Mouse (Mus musculus) thymus, adult 2 months (tissue): ENCODE results near the gene Mrpl36. TPM values are rescaled to one million over a fixed set of nuclear protein-coding genes. Genes with fewer than 3 reads are reported as not detected.

Source experiments
- DNase-seq: peaks from one replicate; pipeline ENCODE4 v3.0.0; 2021
- H3K27ac ChIP-seq: fragments of 200-500 bp; 2 replicates; pipeline ENCODE4 v1.5.1; 2012; ENCODE audit warnings: low read length, control low read depth; ENCODE audit not compliant: control insufficient read depth, insufficient read depth
- H3K27me3 ChIP-seq: fragments of 200-500 bp; 2 replicates; pipeline ENCODE4 v1.6.1; 2012; ENCODE audit warnings: mild to moderate bottlenecking, low read length, moderate library complexity, mixed read lengths; ENCODE audit not compliant: control insufficient read depth, insufficient read depth
- H3K36me3 ChIP-seq: fragments of 200-500 bp; 2 replicates; pipeline ENCODE4 v1.6.1; 2012; ENCODE audit warnings: mild to moderate bottlenecking, low read length, moderate library complexity; ENCODE audit not compliant: control insufficient read depth, insufficient read depth
- H3K4me1 ChIP-seq: fragments of 200-500 bp; replicated peaks from 2 replicates; pipeline ENCODE4 v1.6.1; 2012; ENCODE audit warnings: low read length; ENCODE audit not compliant: control insufficient read depth, insufficient read depth
- H3K4me3 ChIP-seq: fragments of 200-500 bp; 2 replicates; pipeline ENCODE4 v1.5.1; 2012; ENCODE audit warnings: mild to moderate bottlenecking, low read length, control low read depth, moderate library complexity; ENCODE audit not compliant: control insufficient read depth, insufficient read depth
- CTCF ChIP-seq: fragments of 200-500 bp; IDR thresholded peaks from 2 replicates; pipeline ENCODE4 v1.5.1; 2012; ENCODE audit warnings: mild to moderate bottlenecking, control low read depth, low read length, moderate library complexity, borderline replicate concordance; ENCODE audit not compliant: control insufficient read depth, poor library complexity, insufficient read depth; ENCODE audit errors: extremely low read depth
- POLR2A ChIP-seq: fragments of 200-500 bp; IDR thresholded peaks from 2 replicates; pipeline ENCODE4 v1.6.1; 2012; ENCODE audit warnings: mild to moderate bottlenecking, low read length, control low read depth, moderate library complexity; ENCODE audit not compliant: control insufficient read depth, poor library complexity, insufficient read depth; ENCODE audit errors: extremely low read depth
- WGBS: fragments of 180-500 bp; shearing (Covaris S2); methylation state at CpG from one replicate; pipeline ENCODE4 v1.1.7; 2018; 5-methylcytosine and 5-hydroxymethylcytosine counted together
- polyA plus RNA-seq: library from polyadenylated mRNA; depleted of rRNA; stranded (reverse); fragments of >200 nt; gene quantifications from 2 replicates; pipeline ENCODE4 v1.2.3, GENCODE M21; 2012

Gene Mrpl36
- polyA plus RNA-seq, 1 experiment, result 154 TPM

DNA sequence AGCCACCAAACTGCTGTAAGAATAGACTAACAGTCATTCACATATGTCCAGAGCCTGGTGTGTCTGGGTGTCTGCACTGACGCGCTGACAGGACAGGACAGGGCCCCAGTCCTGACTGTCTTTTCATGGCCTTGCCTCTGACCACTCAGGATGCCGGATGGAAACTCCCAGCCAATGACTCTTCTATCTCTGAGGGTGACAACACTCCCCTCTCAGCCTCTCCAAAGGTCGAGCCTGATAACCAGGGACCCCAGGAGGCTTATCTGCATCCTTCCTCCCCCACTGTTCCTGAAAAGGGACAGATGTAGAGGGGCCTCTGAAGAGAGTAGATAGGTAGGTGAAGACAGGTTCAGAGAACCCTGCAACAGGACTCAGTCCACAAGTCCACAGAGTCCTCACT lies 29.6 kb upstream of the Mrpl36 start:
- H3K4me1 ChIP-seq, result no peaks in the 10 kb centered on the region
- no peak overlapping the region for H3K4me3 ChIP-seq
- no peaks in the 10 kb centered on the region for H3K27me3 ChIP-seq
- DNase-seq, result no peak
- no peak overlapping the region for H3K27ac ChIP-seq
- whole genome bisulfite sequencing, result 75% methylated on average over 4 of the region's 4 CpGs
- no peaks in the 10 kb centered on the region for H3K36me3 ChIP-seq
- no peak for TF ChIP-seq POLR2A
- no peak for TF ChIP-seq CTCF

DNA sequence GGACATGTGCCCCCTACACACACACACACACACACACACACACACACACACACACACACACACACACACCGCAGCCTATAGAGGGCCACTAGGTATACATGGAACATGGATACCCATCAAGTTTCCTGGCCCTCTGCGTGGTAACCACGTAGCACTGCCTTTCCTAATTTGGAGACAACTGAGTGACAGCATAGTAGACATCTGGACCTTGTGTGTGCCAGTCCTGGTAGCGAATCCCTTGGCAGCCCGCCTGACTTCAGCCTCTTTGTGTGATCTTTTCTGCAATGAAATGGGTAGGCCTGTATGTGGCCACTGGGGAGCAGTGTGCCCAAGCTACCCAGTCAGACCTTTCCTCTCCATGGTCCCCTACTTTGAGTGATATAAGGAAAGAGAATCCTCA lies 29.0 kb upstream of the Mrpl36 start:
- TF ChIP-seq CTCF, result no peak
- no peak for TF ChIP-seq POLR2A
- Histone ChIP-seq H3K27ac (no peak overlapping the region), H3K36me3 (no peaks in the 10 kb centered on the region), H3K27me3 (no peaks in the 10 kb centered on the region), H3K4me3 (no peak overlapping the region), H3K4me1 (no peaks in the 10 kb centered on the region)
- no peak for DNase-seq
- WGBS, result 88% methylated on average over 5 of the region's 5 CpGs

DNA sequence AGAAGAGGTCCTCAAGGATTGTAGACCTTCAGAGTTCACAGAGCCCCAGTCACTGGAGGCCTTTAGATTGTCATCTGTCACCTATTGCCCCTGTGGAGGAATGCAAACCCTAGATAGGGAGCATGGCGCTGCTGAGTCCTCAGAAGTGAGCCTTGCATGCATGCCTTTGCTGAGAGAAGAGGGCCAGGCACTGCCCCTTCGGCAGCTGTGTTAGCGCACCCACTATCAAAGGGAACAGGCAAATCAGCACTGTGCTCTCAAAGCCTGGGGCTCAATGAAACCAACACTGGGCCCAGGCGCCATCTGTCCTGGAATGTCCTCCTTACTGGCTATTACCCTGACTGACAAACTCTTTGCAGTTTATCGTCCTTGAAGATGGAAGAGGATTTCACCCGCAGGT lies 23.6 kb upstream of the Mrpl36 start:
- WGBS, result 80% methylated on average over 6 of the region's 6 CpGs
- H3K36me3 ChIP-seq, result no peaks in the 10 kb centered on the region
- H3K27me3 ChIP-seq, result no peaks in the 10 kb centered on the region; the same call in 1 of the 2 replicates
- no peak for DNase-seq
- TF ChIP-seq POLR2A (no peak), CTCF (no peak)
- H3K4me3 ChIP-seq, result no peak overlapping the region
- no peak overlapping the region for H3K27ac ChIP-seq
- H3K4me1 ChIP-seq, result no peaks in the 10 kb centered on the region

DNA sequence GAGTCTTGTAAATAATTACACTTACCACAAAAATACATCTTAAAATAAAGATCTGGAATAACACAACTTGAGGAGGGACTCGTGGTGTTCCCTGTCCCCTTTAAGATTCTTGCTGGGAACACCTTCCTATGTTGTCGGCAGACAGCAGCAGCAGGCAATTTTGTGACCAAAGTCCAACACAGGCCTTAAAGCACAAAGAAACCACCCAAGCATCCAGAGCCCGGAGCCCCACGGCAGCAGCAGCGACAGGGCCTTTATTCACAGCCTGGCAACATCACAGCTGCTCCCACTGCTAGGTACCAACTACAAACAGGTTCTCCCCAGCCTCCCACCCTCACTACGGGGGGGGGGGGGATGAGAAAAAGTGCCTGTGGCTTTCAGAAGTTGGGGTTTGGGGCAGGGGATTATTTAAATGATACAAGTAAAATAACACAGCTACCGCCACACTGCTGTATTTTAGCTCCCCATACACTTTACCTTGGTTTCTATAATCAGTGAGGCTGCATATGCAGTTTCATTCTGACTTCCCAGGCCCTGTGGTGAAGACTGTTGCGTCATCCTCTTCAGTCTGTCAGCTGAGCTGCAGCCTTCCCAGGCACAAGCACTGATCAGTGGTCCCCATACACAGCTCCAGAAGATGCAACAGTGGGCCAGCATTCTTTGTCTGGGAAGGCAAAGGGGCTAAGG lies 22.8 kb upstream of the Mrpl36 start:
- Histone ChIP-seq H3K4me1 (no peaks in the 10 kb centered on the region), H3K36me3 (no peaks in the 10 kb centered on the region), H3K4me3 (no peak overlapping the region), H3K27me3 (no peaks in the 10 kb centered on the region; the same call in 1 of the 2 replicates), H3K27ac (no peak overlapping the region)
- DNase-seq, result no peak
- no peak for TF ChIP-seq CTCF
- no peak for TF ChIP-seq POLR2A
- WGBS, result 83% methylated on average over 8 of the region's 8 CpGs

DNA sequence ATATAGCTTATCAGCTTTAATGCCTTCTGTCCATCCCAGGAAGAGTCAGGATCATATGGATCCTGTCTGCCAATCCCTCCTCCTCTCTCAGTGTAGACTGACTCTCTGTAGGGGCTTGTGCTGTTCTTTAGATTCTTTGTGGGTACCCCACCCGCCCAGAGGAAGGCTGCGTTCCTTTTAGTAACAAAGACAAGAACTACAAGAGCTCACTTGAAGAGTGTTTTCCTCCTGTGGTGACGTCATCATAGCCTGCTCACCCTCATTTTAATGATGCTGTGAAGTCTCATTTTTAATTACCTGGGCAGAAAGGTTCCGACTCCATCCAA lies 22.3 kb upstream of the Mrpl36 start:
- DNase-seq, result no peak
- Histone ChIP-seq H3K36me3 (no peaks in the 10 kb centered on the region), H3K27ac (no peak overlapping the region), H3K4me1 (no peaks in the 10 kb centered on the region), H3K4me3 (no peak overlapping the region), H3K27me3 (no peaks in the 10 kb centered on the region; the same call in 1 of the 2 replicates)
- WGBS, result 80% methylated on average over 4 of the region's 4 CpGs
- TF ChIP-seq CTCF (no peak), POLR2A (no peak)

DNA sequence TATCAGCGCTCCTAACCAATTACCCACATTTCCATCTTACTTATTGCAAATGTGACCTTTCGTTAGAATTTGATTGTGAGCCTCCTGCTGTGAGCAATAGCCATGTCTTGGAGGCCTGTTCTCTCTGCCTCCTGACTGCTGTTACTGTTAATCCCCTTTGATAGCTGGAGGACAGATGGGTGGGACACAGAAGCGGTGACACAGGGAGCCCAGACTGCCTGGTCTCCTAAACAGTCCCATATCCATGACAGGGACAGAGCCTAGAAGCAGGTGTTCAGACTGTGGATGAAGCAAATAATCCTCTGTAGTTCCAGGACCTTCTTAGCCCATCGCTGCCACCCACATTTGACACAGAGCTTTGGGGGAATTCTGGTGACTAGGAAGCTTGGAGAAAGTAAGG lies 21.9 kb upstream of the Mrpl36 start:
- no peaks in the 10 kb centered on the region; the same call in 1 of the 2 replicates for H3K27me3 ChIP-seq
- H3K4me1 ChIP-seq, result no peaks in the 10 kb centered on the region
- DNase-seq, result no peak
- H3K4me3 ChIP-seq, result no peak overlapping the region
- TF ChIP-seq CTCF (no peak), POLR2A (no peak)
- H3K36me3 ChIP-seq, result no peaks in the 10 kb centered on the region
- no peak overlapping the region for H3K27ac ChIP-seq
- 92% methylated on average over 4 of the region's 4 CpGs for WGBS
